Mouse (Mus musculus) layer of hippocampus, adult 18-20 months (tissue): ENCODE measurements at regions not wholly inside any gene's neighbourhood (a gene's known extent, or its start where the extent isn't known, plus 50 kb on each side); places are given as distances from the start of the nearest gene placed in this dataset.

Experiments
- DNase-seq, 2 experiments: peaks; one replicate each; pipeline ENCODE4 v3.0.0; 2022; ENCODE audit warnings: low spot score in 2 of 2

DNA sequence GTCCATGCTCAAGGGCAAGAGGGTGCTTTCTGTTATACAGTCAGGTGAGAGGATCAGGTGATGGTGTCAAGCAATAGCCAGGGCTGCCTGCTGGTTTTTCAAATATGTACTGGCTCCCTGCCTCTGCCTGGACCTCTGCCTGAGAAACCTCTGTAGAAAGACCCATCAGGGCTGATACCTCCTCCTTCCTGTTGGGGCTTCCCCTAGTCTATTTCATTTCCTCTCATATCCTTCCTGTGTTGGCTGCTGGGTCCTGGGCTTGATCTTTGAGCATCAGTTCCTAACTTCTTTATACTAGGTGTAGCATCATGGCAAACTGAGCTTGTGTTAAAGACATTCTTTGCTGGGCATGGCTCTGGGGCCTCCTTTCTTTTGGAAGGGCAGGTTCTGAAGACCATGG is 89.5 kb downstream of the Tmem38b start:
- DNase-seq, result no peak

DNA sequence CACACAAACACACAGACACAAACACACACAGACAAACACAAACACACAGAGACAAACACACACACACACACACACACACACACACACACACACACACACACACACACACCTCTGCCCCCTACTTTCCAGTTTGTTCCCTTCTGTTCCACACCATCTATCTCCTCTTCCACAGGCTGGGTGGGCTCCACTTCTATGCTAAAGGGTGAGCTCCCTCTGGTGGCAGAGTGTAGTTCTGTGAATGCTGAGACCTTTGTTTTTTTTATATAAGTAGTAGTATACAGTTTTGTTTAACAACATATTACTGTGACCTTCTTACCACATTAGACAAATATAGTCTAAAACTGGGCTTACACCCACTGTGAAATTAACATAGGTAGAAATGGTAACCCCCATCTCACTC is 93.3 kb downstream of the Tmem38b start:
- peak; percentile 22 to 80 for DNase-seq

DNA sequence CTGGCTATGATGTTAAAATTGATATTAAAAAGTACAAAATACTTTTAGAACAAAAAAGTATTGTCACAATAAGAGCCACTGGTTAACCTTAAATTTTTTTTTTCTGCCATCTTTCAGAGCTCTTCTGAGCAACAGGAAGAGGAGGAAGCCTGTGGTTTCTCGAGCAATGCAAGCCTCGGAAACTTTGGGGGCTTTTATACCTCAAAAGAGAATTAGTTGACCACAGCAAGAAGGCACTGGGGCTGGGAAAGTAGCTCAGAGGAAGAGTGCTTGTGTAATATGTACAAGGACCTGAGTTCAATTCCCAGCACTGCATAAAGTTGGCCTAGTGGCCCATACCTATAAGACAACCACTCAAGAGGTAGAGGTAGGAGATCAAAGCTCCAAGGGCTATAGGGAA is 94.7 kb downstream of the Tmem38b start:
- no peak for DNase-seq

DNA sequence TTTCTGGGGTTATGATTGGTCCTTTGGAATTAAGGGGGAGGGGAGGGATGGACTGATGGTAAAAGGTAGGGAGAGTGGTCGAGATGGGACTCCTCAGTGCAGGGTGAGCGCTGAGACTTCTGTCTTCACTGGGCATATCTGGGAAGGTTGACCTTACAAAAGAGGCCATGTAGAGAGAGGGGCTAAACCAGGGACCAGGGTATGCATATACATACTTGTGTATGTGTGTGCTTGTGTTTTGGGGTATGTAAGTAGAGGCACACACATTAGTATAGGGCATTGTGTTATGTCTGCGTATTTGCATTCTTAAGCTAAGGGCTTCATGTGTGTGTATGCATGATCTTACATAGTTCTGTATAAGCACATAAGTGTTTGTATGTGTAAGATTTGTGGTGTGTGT is 105.2 kb downstream of the Tmem38b start:
- no peak for DNase-seq

DNA sequence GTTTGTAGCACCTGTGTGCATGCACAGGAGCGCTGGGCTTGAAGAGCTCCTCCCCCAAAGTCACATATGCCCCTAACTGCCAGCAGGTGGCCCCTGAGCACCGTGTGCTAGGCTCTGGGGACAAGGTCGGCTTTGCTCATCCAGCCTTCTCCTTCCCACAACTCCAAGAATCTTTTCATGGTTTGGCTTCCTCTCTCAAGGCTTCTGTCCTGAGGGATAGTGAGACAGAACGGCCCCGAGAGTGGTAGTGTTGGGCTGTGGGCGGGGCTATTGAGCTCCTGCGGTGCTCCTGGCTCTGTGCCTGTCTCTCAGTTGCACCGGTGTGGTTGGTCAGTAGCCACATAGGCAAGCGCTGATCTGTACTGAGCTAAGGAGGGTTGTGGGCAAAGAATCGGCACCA is 105.7 kb downstream of the Tmem38b start:
- DNase-seq, result peak; percentile 38 to 61

DNA sequence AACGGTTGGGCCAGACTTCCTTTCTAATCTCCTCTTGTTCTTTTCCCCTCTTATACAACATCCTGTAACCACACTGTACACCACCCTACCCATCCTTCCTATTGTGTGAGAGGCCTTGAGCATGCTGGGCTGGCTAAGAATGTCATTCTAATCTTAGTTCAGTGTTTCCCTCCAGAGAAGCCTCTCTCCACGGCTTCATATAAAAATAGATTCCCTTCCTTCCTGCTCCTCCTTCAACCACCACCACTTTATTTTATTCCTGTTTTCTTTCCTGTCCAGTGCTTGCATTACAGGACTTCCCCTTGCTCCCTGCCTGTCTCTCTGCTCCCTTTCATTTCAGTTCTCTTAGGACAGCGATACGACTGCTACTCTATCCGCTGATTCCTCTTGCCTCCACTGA is 109.5 kb downstream of the Tmem38b start:
- DNase-seq, result no peak

DNA sequence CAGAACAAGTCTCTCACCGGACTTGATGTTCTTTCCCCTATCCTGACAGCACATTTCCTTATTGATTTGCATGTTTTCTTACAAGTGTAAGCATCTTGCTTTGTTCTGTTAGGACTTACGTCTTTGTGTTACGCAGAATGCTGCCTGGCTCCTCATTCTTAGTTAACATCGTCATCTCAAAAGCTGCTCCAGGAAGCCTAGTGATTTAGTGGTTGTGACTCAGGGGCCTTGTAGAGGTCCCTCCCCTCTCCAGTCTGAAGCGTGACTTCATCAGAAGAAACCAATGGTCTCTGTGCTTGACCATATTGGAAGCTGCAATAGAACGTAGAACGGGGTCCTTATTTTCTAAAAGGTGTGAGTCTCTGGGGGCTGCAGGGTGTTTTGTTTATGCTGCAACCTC is 122.9 kb downstream of the Tmem38b start:
- DNase-seq, result no peak

DNA sequence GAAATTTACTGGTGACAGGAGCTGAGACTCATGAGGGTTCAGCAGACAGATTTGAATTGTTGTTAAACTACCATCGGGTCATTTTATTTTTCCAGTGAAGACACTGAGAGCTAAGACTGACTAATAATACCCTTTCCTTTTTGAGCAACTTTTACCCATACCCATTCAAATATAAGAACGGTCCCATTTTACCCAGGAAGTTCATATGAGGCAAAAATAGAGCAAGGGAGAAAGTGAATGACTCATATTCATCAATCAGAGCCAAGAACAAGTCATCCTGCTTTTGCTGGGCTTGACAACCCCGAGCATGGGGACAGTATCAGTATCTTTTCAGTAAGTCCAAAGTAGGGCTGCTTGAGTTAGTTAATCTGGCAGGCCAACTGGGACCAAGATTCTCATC is 123.3 kb downstream of the Tmem38b start:
- DNase-seq, result no peak

DNA sequence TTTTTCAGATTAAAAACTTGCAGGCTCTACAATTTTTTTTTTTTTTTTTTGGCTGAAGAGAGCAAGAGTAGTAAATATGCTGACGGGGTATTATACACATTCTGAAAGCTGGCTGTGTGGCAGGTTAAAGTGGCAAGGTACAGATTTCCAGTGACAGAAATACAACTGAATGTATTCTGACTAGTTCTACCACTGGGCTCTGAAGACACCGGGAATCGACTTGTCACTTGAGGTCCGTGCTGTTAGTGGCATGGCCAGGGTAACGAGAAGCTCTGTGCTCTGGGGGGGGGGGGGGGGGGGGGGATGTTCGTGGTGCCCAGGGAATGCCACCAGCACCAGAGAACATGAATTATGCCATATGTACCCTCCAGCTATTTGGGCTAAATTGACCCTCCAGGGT is 124.7 kb downstream of the Tmem38b start:
- DNase-seq, result no peak

DNA sequence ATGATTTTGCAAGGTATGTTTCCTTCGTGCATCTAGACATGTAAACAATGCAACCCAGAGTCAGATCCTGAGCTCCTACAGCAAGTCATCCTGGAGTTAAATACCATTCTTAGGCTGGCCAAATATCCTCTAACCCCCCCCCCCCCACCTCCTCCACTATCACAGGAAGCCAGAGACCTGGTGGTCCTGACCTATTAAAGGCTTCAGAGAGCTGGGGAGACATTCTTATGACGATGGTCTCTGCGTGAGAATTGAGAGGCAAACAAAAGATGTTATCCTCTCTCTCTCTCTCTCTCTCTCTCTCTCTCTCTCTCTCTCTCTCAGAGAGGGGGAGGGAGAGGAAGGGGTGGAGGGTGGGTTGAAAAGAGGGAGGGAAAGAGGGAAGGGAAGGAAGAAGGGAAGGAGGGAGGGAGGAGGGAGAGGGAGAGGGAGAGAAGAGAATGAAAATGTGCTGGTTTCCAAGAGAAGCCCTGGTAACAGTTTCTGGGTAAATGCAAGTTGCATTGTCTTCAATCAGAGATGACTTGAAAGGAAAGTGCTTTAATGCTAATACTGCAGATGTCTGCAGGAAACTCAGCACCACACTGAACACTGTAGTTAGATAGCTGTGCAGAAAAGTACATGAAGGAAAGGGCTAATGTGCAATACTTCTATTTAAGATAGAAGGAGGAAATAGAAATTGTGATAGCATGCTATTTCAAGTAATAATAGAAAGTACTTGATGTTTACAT is 125.3 kb downstream of the Tmem38b start:
- DNase-seq, result no peak

DNA sequence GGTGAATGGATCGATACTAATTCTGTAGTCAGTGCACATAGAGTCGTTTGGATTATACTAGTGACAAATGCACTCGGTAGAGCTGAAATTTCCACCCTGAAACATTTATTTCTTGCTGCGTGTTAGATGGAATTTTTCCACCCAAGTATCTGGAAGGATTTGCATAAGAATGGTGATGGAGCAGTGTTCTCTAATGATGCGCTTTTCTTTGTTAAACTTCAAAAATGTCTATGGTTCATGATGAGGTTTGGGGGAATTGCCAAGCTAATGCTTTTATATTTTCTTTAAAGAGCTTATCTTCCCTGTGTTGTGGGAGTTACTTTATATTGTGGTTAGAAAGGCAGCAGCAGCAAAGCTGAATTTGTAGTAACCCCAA is 125.9 kb downstream of the Tmem38b start:
- no peak for DNase-seq

DNA sequence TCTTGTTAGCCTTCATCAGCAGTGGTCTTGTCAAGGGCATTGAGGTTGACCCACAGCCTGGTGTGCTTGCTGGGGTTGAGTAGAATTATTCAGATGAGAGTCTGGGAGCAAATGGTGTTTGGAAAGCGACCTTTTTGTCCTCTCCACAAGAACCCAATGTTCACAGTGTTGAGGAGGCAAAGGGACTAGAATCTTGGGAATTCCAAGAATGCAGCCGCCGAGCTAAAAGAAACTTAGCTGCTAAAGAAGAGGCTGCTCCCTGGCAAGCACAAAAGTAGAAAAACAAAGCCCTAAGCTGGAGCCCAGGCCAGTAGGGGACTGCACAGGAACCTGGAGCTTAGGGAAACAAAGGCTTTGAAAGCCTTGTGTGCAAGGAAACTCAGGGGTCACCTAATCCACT is 126.4 kb downstream of the Tmem38b start:
- DNase-seq, result no peak

DNA sequence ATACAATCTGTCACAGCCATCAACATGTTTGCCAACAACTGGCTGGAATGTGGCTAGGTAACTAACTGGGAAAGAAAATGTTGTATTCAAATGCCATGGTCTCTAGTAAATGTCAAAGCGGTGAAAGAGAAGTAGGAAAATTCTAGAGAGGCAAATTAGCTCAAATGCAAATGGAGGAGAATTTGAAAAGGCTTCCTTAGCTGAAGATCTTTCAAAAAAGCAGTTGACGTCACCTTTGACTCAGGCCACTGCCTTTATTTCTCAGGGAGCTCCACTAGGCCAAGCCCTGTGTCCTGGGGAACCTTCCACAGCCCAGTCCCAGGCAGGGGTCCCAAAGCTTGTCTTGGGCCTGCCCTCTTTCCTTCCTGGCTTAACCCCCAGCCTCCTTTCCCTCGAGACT is 136.6 kb downstream of the Tmem38b start:
- DNase-seq, result no peak

DNA sequence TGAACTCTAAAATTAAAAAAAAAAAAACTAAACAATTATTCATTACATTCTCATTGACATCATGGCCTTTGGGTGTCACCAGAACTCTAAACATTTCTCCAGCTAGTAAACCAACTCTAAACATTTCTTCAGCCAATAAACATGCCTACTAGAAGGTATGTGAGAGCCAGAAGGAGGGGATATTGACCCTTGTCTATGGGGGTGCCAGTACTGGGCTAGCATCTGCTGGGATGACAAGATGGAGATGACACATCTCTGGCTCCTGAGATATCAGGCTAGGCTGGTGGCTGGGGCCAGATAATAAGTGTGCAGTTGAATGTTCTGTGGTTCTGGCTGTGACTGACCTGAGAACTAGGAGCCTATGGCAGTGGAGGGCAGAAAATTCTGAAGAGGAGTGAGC is 144.6 kb downstream of the Tmem38b start:
- no peak for DNase-seq

DNA sequence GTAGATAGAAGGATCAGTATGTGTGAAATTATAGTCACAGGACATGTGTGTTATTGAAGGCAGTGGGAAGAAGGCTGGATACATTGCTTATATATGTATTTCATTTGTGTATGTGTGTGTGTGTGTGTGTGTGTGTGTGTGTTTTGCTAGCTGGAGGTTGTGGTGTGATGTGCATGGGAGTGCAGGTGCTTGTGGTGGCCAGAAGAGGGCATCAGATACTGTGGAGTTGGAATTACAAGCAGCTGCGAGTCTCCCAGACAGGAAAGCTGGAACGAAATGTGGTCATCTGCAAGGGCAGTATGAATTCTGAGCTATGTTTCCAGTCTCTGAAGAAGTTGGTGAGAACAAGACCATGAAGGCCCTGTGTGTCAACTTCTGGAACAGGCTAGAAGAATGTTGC is 145.1 kb downstream of the Tmem38b start:
- no peak for DNase-seq

DNA sequence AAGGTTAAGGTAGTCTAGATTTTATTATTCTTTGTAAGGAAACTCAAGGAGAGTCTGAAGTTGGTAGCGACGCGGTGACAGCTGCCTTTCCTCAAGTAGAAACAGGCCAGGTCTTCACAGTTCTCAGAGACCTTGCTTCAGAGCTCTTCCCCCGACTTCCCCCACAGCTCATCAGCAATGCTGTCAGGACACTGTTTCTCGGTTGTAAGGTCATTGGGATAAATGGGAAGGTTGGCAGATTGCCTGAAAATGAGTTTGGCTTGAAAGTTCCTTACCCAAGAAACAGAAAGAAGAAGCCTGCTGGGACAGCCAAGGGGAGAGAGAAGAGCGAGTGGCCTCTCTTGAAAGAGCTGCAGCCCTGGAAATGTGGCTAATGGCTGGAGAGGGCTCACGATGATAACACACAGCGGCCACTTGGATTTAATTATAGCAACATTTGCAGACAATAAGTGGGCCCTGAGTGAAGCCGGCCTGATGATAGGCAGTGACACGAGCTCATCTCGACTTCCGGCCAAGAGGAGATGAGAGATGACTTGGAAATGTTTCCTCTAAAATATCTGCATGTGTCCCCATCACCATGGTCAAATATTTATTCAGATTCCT is 150.3 kb downstream of the Tmem38b start:
- DNase-seq, result no peak

DNA sequence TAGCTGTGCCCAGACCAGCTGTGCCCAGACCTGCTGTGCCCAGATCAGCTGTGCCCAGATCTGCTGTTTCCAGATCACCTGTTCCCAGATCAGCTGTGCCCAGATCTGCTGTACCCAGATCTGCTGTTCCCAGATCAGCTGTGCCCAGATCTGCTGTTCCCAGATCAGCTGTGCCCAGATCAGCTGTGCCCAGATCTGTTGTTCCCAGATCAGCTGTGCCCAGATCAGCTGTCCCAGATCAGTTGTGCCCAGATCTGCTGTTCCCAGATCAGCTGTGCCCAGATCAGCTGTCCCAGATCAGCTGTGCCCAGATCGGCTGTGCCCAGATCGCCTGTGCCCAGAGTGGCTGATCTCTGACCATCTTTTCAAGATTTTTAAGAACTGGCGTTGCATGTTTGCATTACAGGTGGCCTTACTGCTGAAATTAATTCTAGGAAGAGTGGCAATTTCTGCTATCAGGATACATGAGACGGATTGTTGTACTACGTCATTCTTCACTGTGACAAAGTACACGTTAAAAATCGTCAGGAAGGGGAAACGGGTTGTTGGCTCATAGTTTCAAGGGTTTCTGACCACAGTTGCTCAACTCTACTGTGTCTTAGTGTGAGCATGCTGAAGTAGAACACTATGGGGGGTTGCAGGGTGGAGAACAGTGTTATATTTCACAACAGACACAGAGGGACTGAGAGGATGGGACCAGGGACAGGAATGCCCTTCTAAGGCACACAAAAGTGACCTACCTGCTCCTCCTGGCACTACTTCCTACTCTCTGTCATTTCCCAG is 160.9 kb downstream of the Tmem38b start:
- DNase-seq, result no peak

DNA sequence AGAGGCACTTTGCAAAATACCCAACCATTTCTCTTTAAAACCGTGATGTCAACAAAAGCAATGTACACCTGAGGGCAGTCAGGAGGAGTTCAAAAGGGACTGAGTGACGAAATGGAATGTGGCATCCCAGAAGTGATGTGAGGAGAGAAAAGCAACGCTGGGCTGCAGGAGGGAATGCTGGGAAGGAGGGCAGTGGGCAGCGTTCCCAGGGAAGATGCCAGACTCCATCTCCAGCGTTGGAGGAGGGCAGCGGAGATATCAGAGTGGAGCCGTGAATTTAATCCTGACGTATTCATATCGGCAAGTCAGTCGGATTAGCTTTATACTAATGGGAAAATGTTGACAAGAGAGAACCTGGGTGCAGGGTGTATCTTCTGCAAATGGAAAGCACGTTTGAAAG is 161.7 kb downstream of the Tmem38b start:
- DNase-seq, result peak in 1 of 2 experiments; percentile 2

DNA sequence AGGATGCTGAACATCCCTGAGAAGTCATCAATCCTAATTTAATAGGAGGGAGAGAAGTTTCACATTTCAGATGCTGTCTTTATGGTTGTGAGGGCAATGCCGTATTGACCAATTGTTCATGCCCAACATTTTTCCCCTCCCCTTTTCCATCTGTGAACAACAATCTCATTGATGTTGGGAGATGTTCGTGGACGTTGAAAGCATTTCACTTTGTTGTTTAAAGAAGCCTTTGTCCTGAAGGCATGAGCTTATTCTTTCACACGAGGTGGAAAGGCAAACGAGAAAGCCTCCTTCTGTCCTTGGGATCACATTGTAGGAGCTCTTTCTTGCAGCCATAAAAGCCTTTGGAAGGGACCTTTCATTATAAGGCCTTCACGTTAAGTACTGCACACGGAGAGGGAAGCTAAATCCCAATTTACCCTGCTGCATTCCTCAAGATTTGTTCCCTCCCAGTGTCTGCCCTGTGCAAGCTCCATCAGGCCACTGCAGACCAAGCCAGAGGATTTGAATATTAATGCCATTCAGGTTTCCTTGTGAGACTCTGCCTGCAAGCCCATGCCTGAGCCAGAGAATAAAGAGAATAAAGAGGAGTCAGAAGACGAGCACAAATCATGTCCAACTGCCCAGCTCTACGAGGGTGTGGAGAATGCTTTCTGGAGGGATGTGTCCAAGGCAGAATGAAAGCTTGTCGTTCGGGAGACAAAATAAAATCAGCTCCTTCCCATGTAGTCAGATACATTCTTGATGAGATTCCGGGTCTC is 195.4 kb downstream of the Tmem38b start:
- DNase-seq, result peak in 1 of 2 experiments; percentile 11

DNA sequence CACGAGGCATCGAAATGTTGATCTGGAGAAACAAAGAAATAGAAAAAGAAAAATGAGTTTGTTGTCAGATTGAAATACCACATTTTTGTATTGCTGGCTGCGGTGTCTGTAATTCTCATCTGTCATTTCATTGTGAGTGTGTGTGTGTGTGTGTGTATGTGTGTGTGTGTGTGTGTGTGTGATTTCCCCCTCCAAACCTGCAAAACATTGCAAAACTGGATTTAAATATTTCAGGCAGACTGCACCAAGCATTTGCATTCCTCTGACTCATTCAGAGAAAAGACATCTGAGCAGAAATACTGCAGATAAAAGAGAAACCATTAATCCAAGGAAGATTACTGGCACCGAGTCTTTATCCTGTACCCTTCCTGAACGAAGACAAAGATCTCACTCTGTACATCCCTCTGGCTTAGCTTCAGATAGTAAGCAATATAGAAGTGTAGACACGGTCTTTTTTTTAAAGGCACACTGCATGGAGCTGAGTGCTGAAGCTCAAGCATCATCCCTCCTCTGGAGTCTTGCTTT is 196.1 kb downstream of the Tmem38b start:
- DNase-seq, result peak in 1 of 2 experiments; percentile 36

DNA sequence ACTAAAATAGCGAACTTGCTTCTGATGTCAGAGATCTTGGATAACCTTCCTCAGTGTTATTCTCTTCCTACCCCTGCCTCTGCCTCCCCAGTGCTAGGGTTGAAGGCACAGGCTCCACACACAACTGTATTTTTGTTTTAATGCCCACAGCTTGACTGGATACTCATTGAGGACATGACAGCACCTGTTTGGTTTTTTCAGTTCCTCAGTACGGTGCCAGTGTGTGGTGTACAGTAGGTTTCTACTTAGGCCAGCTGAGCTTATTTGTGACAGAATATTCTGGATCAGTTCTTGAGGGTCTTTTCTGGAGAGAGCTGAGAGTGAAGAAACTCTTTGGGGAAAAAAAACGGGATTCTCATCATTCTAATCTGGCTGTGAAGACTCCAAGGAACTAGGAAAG is 201.1 kb downstream of the Tmem38b start:
- DNase-seq, result no peak
